Mouse (Mus musculus): ENCODE results near the gene Gm10037.

GRCm38 (mm10) chr13:67818636-67819035, 12.3 kb upstream of the Gm10037 start:
- TF ChIP-seq REST (IDR thresholded peaks at IDR 0.05; ENCODE audit: insufficient read depth, insufficient read length) (no peak), POLR2A (IDR thresholded peaks at IDR 0.05; ENCODE audit: insufficient read length, low read depth) (no peak), TCF3 (IDR thresholded peaks at IDR 0.05; ENCODE audit: insufficient read length, low read depth) (no peak), POLR2AphosphoS2 (IDR thresholded peaks at IDR 0.05; ENCODE audit: insufficient read length, low read depth) (no peak), MYOG (IDR thresholded peaks at IDR 0.05; ENCODE audit: control insufficient read depth in 1 of 3, insufficient read depth in 1 of 3, insufficient read length in 2 of 3, low read depth in 2 of 3) (no peak)
